ENCODE assay signal across 8 mouse cellular contexts in genomic region chr16:8830431-8831211, GRCm38 (mm10). TPM values are rescaled to one million over a fixed set of nuclear protein-coding genes. Genes with fewer than 3 reads are reported as not detected.
DNase-seq lines count a peak whose midpoint lies in the region; ATAC-seq and TF ChIP-seq lines count a peak whose summit lies in the region.

No protein-coding gene starts in this region.

- TF ChIP-seq CTCF in heart, postnatal 0 days (IDR thresholded peaks at IDR 0.05; ENCODE audit: low read depth) = no peak
- TF ChIP-seq CTCF in liver, postnatal 0 days (IDR thresholded peaks at IDR 0.05; ENCODE audit: low read depth) = peak; percentile 16; the same call in 1 of the 2 replicates
- TF ChIP-seq CTCF in stomach, postnatal 0 days (IDR thresholded peaks at IDR 0.05; ENCODE audit: low read depth) = no peak

- H3K9me3 ChIP-seq in forebrain, embryonic 12.5 days = no peaks in the 10 kb centered on the region
- H3K9me3 ChIP-seq in heart, postnatal 0 days (replicated peaks; ENCODE audit: control insufficient read depth, low read length) = no peaks in the 10 kb centered on the region
- no peaks in the 10 kb centered on the region for H3K9me3 ChIP-seq in liver, postnatal 0 days (ENCODE audit: low read length)
- H3K9me3 ChIP-seq in neural tube, embryonic 12.5 days = no peaks in the 10 kb centered on the region
- H3K9me3 ChIP-seq in stomach, postnatal 0 days (ENCODE audit: control insufficient read depth, low read length) = no peaks in the 10 kb centered on the region

- under 1% methylated on average over 54 of the region's 74 CpGs for WGBS in forebrain, embryonic 12.5 days
- WGBS in heart, postnatal 0 days = under 1% methylated on average over 71 of the region's 74 CpGs
- under 1% methylated on average over 66 of the region's 74 CpGs for WGBS in liver, postnatal 0 days (ENCODE audit: insufficient replicate concordance)
- WGBS in neural tube, embryonic 12.5 days = under 1% methylated on average over 74 of the region's 74 CpGs
- 0% methylated on average over 62 of the region's 74 CpGs for WGBS in stomach, postnatal 0 days

- no peaks in the 10 kb centered on the region for H3K27me3 ChIP-seq in forebrain, embryonic 12.5 days
- no peaks in the 10 kb centered on the region for H3K27me3 ChIP-seq in heart, postnatal 0 days (ENCODE audit: control insufficient read depth, insufficient read depth, low read length)
- H3K27me3 ChIP-seq in liver, postnatal 0 days (ENCODE audit: insufficient read depth, low read length) = no peaks in the 10 kb centered on the region
- H3K27me3 ChIP-seq in neural tube, embryonic 12.5 days (replicated peaks) = no peaks in the 10 kb centered on the region
- no peaks in the 10 kb centered on the region for H3K27me3 ChIP-seq in stomach, postnatal 0 days (ENCODE audit: control insufficient read depth, insufficient read depth, low read length)

- H3K4me2 ChIP-seq in forebrain, embryonic 12.5 days = peak overlapping the region; percentile 89
- H3K4me2 ChIP-seq in heart, postnatal 0 days (ENCODE audit: low read depth, low read length) = peak overlapping the region; percentile 78
- H3K4me2 ChIP-seq in liver, postnatal 0 days (ENCODE audit: low read depth, low read length) = peak overlapping the region; percentile 68
- H3K4me2 ChIP-seq in neural tube, embryonic 12.5 days (replicated peaks) = peak overlapping the region; percentile 95
- H3K4me2 ChIP-seq in stomach, postnatal 0 days (replicated peaks; ENCODE audit: low read depth) = peak overlapping the region; percentile 80

- ATAC-seq in forebrain, embryonic 12.5 days (ENCODE audit: low FRiP score) = peak; percentile 34
- peak; percentile 18; the same call in 1 of the 2 replicates for ATAC-seq in heart, postnatal 0 days (ENCODE audit: insufficient read depth, low read depth)
- peak; percentile 14 for ATAC-seq in liver, postnatal 0 days
- ATAC-seq in neural tube, embryonic 12.5 days (ENCODE audit: low FRiP score, low read depth) = peak; percentile 18
- peak; percentile 24 for ATAC-seq in stomach, postnatal 0 days (ENCODE audit: low FRiP score, low TSS enrichment)

- peak overlapping the region; percentile 97 for H3K4me3 ChIP-seq in forebrain, embryonic 12.5 days (replicated peaks)
- H3K4me3 ChIP-seq in heart, postnatal 0 days (ENCODE audit: low read depth, low read length) = peak overlapping the region; percentile 96
- peak overlapping the region; percentile 100 for H3K4me3 ChIP-seq in liver, postnatal 0 days (ENCODE audit: low read depth, low read length)
- H3K4me3 ChIP-seq in neural tube, embryonic 12.5 days = peak overlapping the region; percentile 99
- H3K4me3 ChIP-seq in stomach, postnatal 0 days (ENCODE audit: low read depth, low read length) = peak overlapping the region; percentile 100

- DNase-seq in CD8-positive naive resting alpha-beta T cell, adult 2 months (ENCODE audit: low read depth in 2 of 2, low spot score in 2 of 2) = peak; percentile 65 to 69
- peak; percentile 64 for DNase-seq in c-Kit-positive CD71-positive TER-119-positive erythroid progenitor cells, embryonic 14.5 days (ENCODE audit: low spot score)
- DNase-seq in heart, postnatal 0 days (ENCODE audit: low spot score) = peak; percentile 50
- DNase-seq in kidney, postnatal 36 days = peak; percentile 73 to 84
- DNase-seq in liver, postnatal 0 days = peak; percentile 85
- DNase-seq in stomach, postnatal 0 days (ENCODE audit: low spot score) = peak; percentile 85

- H3K36me3 ChIP-seq in forebrain, embryonic 12.5 days (replicated peaks) = peaks cover 19% of the 10 kb centered on the region
- H3K36me3 ChIP-seq in heart, postnatal 0 days (replicated peaks; ENCODE audit: control insufficient read depth, insufficient read depth, low read length) = peaks cover 13% of the 10 kb centered on the region
- peaks cover 31% of the 10 kb centered on the region for H3K36me3 ChIP-seq in liver, postnatal 0 days (replicated peaks; ENCODE audit: insufficient read depth, low read length)
- peaks cover 17% of the 10 kb centered on the region; the same call in 1 of the 2 replicates for H3K36me3 ChIP-seq in neural tube, embryonic 12.5 days
- H3K36me3 ChIP-seq in stomach, postnatal 0 days (ENCODE audit: control insufficient read depth, insufficient read depth, low read length) = peaks cover 4% of the 10 kb centered on the region; the same call in 1 of the 2 replicates

- TF ChIP-seq EP300 in heart, postnatal 0 days (IDR thresholded peaks at IDR 0.05; ENCODE audit: low read depth) = peak; percentile 21; the same call in 1 of the 2 replicates
- 0 out of 2 replicates have a peak, but pooled peaks have one; percentile 20 for TF ChIP-seq EP300 in liver, postnatal 0 days (IDR thresholded peaks at IDR 0.05; ENCODE audit: low read depth)
- TF ChIP-seq EP300 in stomach, postnatal 0 days (optimal IDR thresholded peaks at IDR 0.05) = no peak

- H3K27ac ChIP-seq in forebrain, embryonic 12.5 days = peak overlapping the region; percentile 97
- H3K27ac ChIP-seq in heart, postnatal 0 days (ENCODE audit: low read depth) = peak overlapping the region; percentile 99
- peak overlapping the region; percentile 99 for H3K27ac ChIP-seq in liver, postnatal 0 days (ENCODE audit: low read depth)
- H3K27ac ChIP-seq in neural tube, embryonic 12.5 days = peak overlapping the region; percentile 91
- H3K27ac ChIP-seq in stomach, postnatal 0 days (replicated peaks) = peak overlapping the region; percentile 99

- peaks cover 34% of the 10 kb centered on the region for H3K4me1 ChIP-seq in forebrain, embryonic 12.5 days
- peaks cover 18% of the 10 kb centered on the region for H3K4me1 ChIP-seq in heart, postnatal 0 days (ENCODE audit: control insufficient read depth, insufficient read depth)
- H3K4me1 ChIP-seq in liver, postnatal 0 days (ENCODE audit: insufficient read depth) = peaks cover 19% of the 10 kb centered on the region
- H3K4me1 ChIP-seq in neural tube, embryonic 12.5 days = peaks cover 24% of the 10 kb centered on the region
- peaks cover 6% of the 10 kb centered on the region for H3K4me1 ChIP-seq in stomach, postnatal 0 days (replicated peaks; ENCODE audit: control insufficient read depth, insufficient read depth)

- peak overlapping the region; percentile 99 for H3K9ac ChIP-seq in forebrain, embryonic 12.5 days
- peak overlapping the region; percentile 99 for H3K9ac ChIP-seq in heart, postnatal 0 days (replicated peaks; ENCODE audit: low read depth, low read length)
- H3K9ac ChIP-seq in liver, postnatal 0 days (replicated peaks) = peak overlapping the region; percentile 100
- H3K9ac ChIP-seq in neural tube, embryonic 12.5 days = peak overlapping the region; percentile 100
- peak overlapping the region; percentile 100 for H3K9ac ChIP-seq in stomach, postnatal 0 days (ENCODE audit: low read length)

RNA-seq across cellular contexts. Expression of gene 1810013L24Rik, which starts 0.7 kb away (rescaled TPM):
- polyA plus RNA-seq in forebrain, embryonic 12.5 days (2016; fragmentation: Nextera tagmentation; extraction: Ambion mirVana) = 37.3 and 40.1 TPM in 2 replicates
- total RNA-seq in heart, postnatal 0 days (2014; rRNA removed; ENCODE audit: low replicate concordance) = 39.8 and 41.9 TPM in 2 replicates
- 15.0 and 15.7 TPM in 2 replicates for polyA plus RNA-seq in heart, postnatal 0 days (2015; fragmentation: Nextera tagmentation; extraction: Ambion mirVana)
- 7.1 and 7.5 TPM in 2 replicates for polyA plus RNA-seq in liver, postnatal 0 days (2015; fragmentation: Nextera tagmentation; extraction: Ambion mirVana)
- 42.2 and 45.0 TPM in 2 replicates for polyA plus RNA-seq in neural tube, embryonic 12.5 days (2016; fragmentation: Nextera tagmentation; extraction: Ambion mirVana)
- 15.6 and 16.3 TPM in 2 replicates for polyA plus RNA-seq in stomach, postnatal 0 days (2015; fragmentation: Nextera tagmentation; extraction: Ambion mirVana)

RNA-seq across cellular contexts. Expression of gene Usp7, which starts 38.5 kb away (rescaled TPM):
- 40.3 and 41.8 TPM in 2 replicates for polyA plus RNA-seq in forebrain, embryonic 12.5 days (2016; fragmentation: Nextera tagmentation; extraction: Ambion mirVana)
- total RNA-seq in heart, postnatal 0 days (2014; rRNA removed; ENCODE audit: low replicate concordance) = 33.4 and 51.5 TPM in 2 replicates
- polyA plus RNA-seq in heart, postnatal 0 days (2015; fragmentation: Nextera tagmentation; extraction: Ambion mirVana) = 8.2 and 10.0 TPM in 2 replicates
- 15.8 and 17.7 TPM in 2 replicates for polyA plus RNA-seq in liver, postnatal 0 days (2015; fragmentation: Nextera tagmentation; extraction: Ambion mirVana)
- polyA plus RNA-seq in neural tube, embryonic 12.5 days (2016; fragmentation: Nextera tagmentation; extraction: Ambion mirVana) = 34.7 and 38.8 TPM in 2 replicates
- 15.7 and 18.1 TPM in 2 replicates for polyA plus RNA-seq in stomach, postnatal 0 days (2015; fragmentation: Nextera tagmentation; extraction: Ambion mirVana)

Comparison
In these comparisons a context has a peak if more than half of its experiments do, and no peak if none do; other contexts are left out.
1. Peak in every context shown above with its lines: DNase-seq, ATAC-seq, H3K4me3 ChIP-seq and H3K27ac ChIP-seq.